ENCODE assay signal across 7 mouse cellular contexts in the genomic region with DNA sequence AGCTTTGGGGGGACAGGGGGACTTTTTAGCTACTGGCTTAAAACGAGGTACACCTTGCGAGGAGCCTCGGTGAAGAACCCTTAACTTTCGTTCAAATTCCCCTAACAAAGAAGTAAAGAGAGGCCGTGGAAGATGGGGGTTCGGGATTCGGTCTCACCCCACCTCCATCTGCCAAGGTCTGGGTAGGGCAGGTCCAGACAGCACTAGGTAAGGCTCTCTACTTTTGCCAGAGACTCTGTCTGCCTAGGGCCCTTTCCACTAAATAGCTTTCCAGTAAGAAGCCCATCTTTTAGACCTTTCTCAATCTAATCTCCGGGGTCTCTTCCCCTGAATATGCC. TPM values are rescaled to one million over a fixed set of nuclear protein-coding genes. Genes with fewer than 3 reads are reported as not detected.
DNase-seq lines count a peak whose midpoint lies in the region; ATAC-seq and TF ChIP-seq lines count a peak whose summit lies in the region.

No protein-coding gene starts in this region.

- no peak for DNase-seq in lung, postnatal 10 days
- no peak for DNase-seq in embryonic facial prominence, embryonic 14.5 days (ENCODE audit: low spot score)
- DNase-seq in gastrocnemius, postnatal 14 days = no peak
- no peak for DNase-seq in ovary, postnatal 36 days (ENCODE audit: low spot score)

- ATAC-seq in lung, embryonic 16.5 days (ENCODE audit: low read depth) = no peak
- ATAC-seq in embryonic facial prominence, embryonic 14.5 days (ENCODE audit: low read depth) = no peak
- ATAC-seq in intestine, embryonic 16.5 days = no peak

- H3K36me3 ChIP-seq in lung, embryonic 16.5 days (ENCODE audit: control insufficient read depth, insufficient read depth, low read length) = no peaks in the 10 kb centered on the region
- H3K36me3 ChIP-seq in embryonic facial prominence, embryonic 14.5 days (ENCODE audit: control insufficient read depth, insufficient read depth, low read length) = no peaks in the 10 kb centered on the region
- H3K36me3 ChIP-seq in intestine, embryonic 16.5 days (ENCODE audit: control insufficient read depth, insufficient read depth, low read length) = no peaks in the 10 kb centered on the region

- WGBS in lung, embryonic 16.5 days = 31% methylated on average over 8 of the region's 8 CpGs
- WGBS in embryonic facial prominence, embryonic 14.5 days = 27% methylated on average over 8 of the region's 8 CpGs
- 36% methylated on average over 8 of the region's 8 CpGs for WGBS in intestine, embryonic 16.5 days
- WGBS in olfactory bulb, adult 2 months = 42% methylated on average over 8 of the region's 8 CpGs

- TF ChIP-seq CTCF in olfactory bulb, adult 2 months (IDR thresholded peaks at IDR 0.05; ENCODE audit: insufficient read depth, low read depth, low read length) = no peak

- intact Hi-C loops in gastrocnemius, postnatal 14 days (cut with DNase I; ENCODE audit: low total_unique reads) = no loop called here

- no peak overlapping the region for H3K9ac ChIP-seq in lung, embryonic 16.5 days (ENCODE audit: low read length)
- peak overlapping the region; percentile 67; the same call in 1 of the 2 replicates for H3K9ac ChIP-seq in embryonic facial prominence, embryonic 14.5 days (ENCODE audit: low read depth, low read length)
- peak overlapping the region; percentile 79 for H3K9ac ChIP-seq in intestine, embryonic 16.5 days (ENCODE audit: low read depth, low read length)

- no peaks in the 10 kb centered on the region for H3K9me3 ChIP-seq in lung, embryonic 16.5 days (ENCODE audit: control insufficient read depth, low read length)
- no peaks in the 10 kb centered on the region for H3K9me3 ChIP-seq in embryonic facial prominence, embryonic 14.5 days (ENCODE audit: control insufficient read depth, low read length)
- no peaks in the 10 kb centered on the region for H3K9me3 ChIP-seq in intestine, embryonic 16.5 days (ENCODE audit: control insufficient read depth, low read length)

- H3K4me1 ChIP-seq in lung, embryonic 16.5 days (replicated peaks; ENCODE audit: control insufficient read depth, insufficient read depth, low read length) = no peaks in the 10 kb centered on the region; the same call in 1 of the 2 replicates
- H3K4me1 ChIP-seq in embryonic facial prominence, embryonic 14.5 days (ENCODE audit: control insufficient read depth, insufficient read depth, low read length) = no peaks in the 10 kb centered on the region
- H3K4me1 ChIP-seq in intestine, embryonic 16.5 days (ENCODE audit: control insufficient read depth, insufficient read depth, low read length) = peaks cover 7% of the 10 kb centered on the region; the same call in 1 of the 2 replicates
- peaks cover 4% of the 10 kb centered on the region; the same call in 1 of the 2 replicates for H3K4me1 ChIP-seq in olfactory bulb, adult 2 months (ENCODE audit: control insufficient read depth, insufficient read depth, low read length)

- peak overlapping the region; percentile 96 for H3K4me2 ChIP-seq in lung, embryonic 16.5 days (ENCODE audit: low read depth, low read length)
- H3K4me2 ChIP-seq in embryonic facial prominence, embryonic 14.5 days (ENCODE audit: low read depth, low read length) = peak overlapping the region; percentile 89
- H3K4me2 ChIP-seq in intestine, embryonic 16.5 days (ENCODE audit: low read depth, low read length) = peak overlapping the region; percentile 94

- H3K4me3 ChIP-seq in lung, embryonic 16.5 days (ENCODE audit: low read length) = peak overlapping the region; percentile 69
- peak overlapping the region; percentile 64 for H3K4me3 ChIP-seq in embryonic facial prominence, embryonic 14.5 days (ENCODE audit: low read depth, low read length)
- peak overlapping the region; percentile 71 for H3K4me3 ChIP-seq in intestine, embryonic 16.5 days (ENCODE audit: low read length)
- peak overlapping the region; percentile 97 for H3K4me3 ChIP-seq in olfactory bulb, adult 2 months (ENCODE audit: insufficient read depth, low read depth, low read length)

- no peaks in the 10 kb centered on the region; the same call in 1 of the 2 replicates for H3K27me3 ChIP-seq in lung, embryonic 16.5 days (ENCODE audit: control insufficient read depth, insufficient read depth, low read depth, low read length)
- no peaks in the 10 kb centered on the region for H3K27me3 ChIP-seq in embryonic facial prominence, embryonic 14.5 days (replicated peaks; ENCODE audit: control insufficient read depth, insufficient read depth, low read length)
- no peaks in the 10 kb centered on the region for H3K27me3 ChIP-seq in intestine, embryonic 16.5 days (replicated peaks; ENCODE audit: control insufficient read depth, insufficient read depth, low read length)

- no peak for TF ChIP-seq POLR2A in olfactory bulb, adult 2 months (IDR thresholded peaks at IDR 0.05; ENCODE audit: insufficient read depth, low read depth, low read length)

- H3K27ac ChIP-seq in lung, embryonic 16.5 days (ENCODE audit: low read length) = no peak overlapping the region
- H3K27ac ChIP-seq in embryonic facial prominence, embryonic 14.5 days (replicated peaks; ENCODE audit: low read depth, low read length) = no peak overlapping the region
- no peak overlapping the region for H3K27ac ChIP-seq in intestine, embryonic 16.5 days (ENCODE audit: low read length)
- H3K27ac ChIP-seq in olfactory bulb, adult 2 months (ENCODE audit: insufficient read depth, low read depth, low read length) = no peak overlapping the region

RNA-seq across cellular contexts. Expression of gene Slc35g1, which starts 0.8 kb away (rescaled TPM):
- polyA plus RNA-seq in lung, embryonic 16.5 days (2015; fragmentation: Nextera tagmentation; extraction: Ambion mirVana) = 2.8 and 2.9 TPM in 2 replicates
- polyA plus RNA-seq in embryonic facial prominence, embryonic 14.5 days (2014; fragmentation: Nextera tagmentation; extraction: Ambion mirVana) = 2.3 and 3.4 TPM in 2 replicates
- 7.0 and 7.1 TPM in 2 replicates for polyA plus RNA-seq in intestine, embryonic 16.5 days (2015; fragmentation: Nextera tagmentation; extraction: Ambion mirVana)
- not detected in 2 replicates for polyA plus RNA-seq in olfactory bulb, adult 2 months (2012; ENCODE audit: insufficient read depth, insufficient read length, low replicate concordance, missing spikeins)
- 1 to 10 TPM; 1.3 to 1.4 TPM for total RNA-seq in gastrocnemius, postnatal 14 days (2021)
